Mouse (Mus musculus) olfactory bulb, adult 2 months (tissue): ENCODE measurements around the gene Kdm1a.

Experiments
- CTCF ChIP-seq: fragments of 200-500 bp; IDR thresholded peaks from 2 replicates; pipeline ENCODE4 v1.5.1; 2012; ENCODE audit warnings: low read depth, mild to moderate bottlenecking, low read length, moderate library complexity; ENCODE audit not compliant: insufficient read depth
- POLR2A ChIP-seq: fragments of 200-500 bp; IDR thresholded peaks from 2 replicates; pipeline ENCODE4 v1.6.1; 2012; ENCODE audit warnings: mild to moderate bottlenecking, low read depth, low read length, moderate library complexity; ENCODE audit not compliant: insufficient read depth

- TF ChIP-seq POLR2A (no peak), CTCF (no peak)
Measured at GRCm38 (mm10) chr4:136545151-136545550, 57.4 kb downstream of the Kdm1a start.
